Mouse (Mus musculus): ENCODE results near the gene Atg9a.

DNA sequence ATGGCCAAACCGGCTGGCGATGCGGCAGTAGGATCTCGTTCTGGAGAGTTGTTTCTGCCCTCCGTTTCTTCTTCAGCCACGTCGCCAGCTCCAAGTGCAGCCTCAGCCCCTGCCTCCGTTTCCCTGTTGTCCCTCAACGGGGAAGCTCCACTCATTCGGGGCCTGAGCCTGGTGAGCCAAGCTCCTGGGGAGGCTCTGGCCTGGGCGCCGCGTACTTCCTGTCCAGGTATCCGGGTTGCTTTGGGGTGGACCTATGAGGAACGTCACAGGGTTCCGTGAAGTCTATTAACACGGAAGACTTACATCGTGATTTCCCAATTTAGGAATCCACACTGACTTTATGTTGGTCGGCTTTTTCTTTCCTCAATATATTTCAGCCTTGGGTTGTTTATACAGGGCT lies 456 bp upstream of the Atg9a start:
- TF ChIP-seq CTCF (IDR thresholded peaks at IDR 0.05) (no peak), EP300 (IDR thresholded peaks at IDR 0.05) (no peak)
